Mouse (Mus musculus): ENCODE measurements at regions not wholly inside any gene's neighbourhood (a gene's known extent, or its start where the extent isn't known, plus 50 kb on each side); places are given as distances from the start of the nearest gene placed in this dataset.

- no peak for DNase-seq (ENCODE audit: low spot score in 2 of 2)
Measured at GRCm38 (mm10) chr3:136449364-136449763, 123.5 kb upstream of the Bank1 start.

GRCm38 (mm10) chr3:136444598-136444997, 118.7 kb upstream of the Bank1 start:
- DNase-seq (ENCODE audit: low spot score in 2 of 2), result no peak

- DNase-seq (ENCODE audit: low spot score in 2 of 2), result no peak
Measured at GRCm38 (mm10) chr3:136442099-136442498, 116.2 kb upstream of the Bank1 start.

- no peak for DNase-seq (ENCODE audit: low spot score in 2 of 2)
Measured at GRCm38 (mm10) chr3:136439907-136440645, 114.2 kb upstream of the Bank1 start.

GRCm38 (mm10) chr3:136439350-136439749, 113.5 kb upstream of the Bank1 start:
- no peak for DNase-seq (ENCODE audit: low spot score in 2 of 2)

GRCm38 (mm10) chr3:136434407-136434806, 108.5 kb upstream of the Bank1 start:
- DNase-seq (ENCODE audit: low spot score in 2 of 2), result no peak

- no peak for DNase-seq (ENCODE audit: low spot score in 2 of 2)
Measured at GRCm38 (mm10) chr3:136432072-136432471, 106.2 kb upstream of the Bank1 start.

GRCm38 (mm10) chr3:136427427-136427826, 101.6 kb upstream of the Bank1 start:
- DNase-seq (ENCODE audit: low spot score in 2 of 2), result no peak

- no peak for DNase-seq (ENCODE audit: low spot score in 2 of 2)
Measured at GRCm38 (mm10) chr3:136426539-136427194, 100.8 kb upstream of the Bank1 start.

- no peak for DNase-seq (ENCODE audit: low spot score in 2 of 2)
Measured at GRCm38 (mm10) chr3:136421969-136422614, 96.2 kb upstream of the Bank1 start.

- DNase-seq (ENCODE audit: low spot score in 2 of 2), result peak; percentile 34 to 79
Measured at GRCm38 (mm10) chr3:136405606-136406005, 79.7 kb upstream of the Bank1 start.

- DNase-seq (ENCODE audit: low spot score in 2 of 2), result peak in 1 of 2 experiments; percentile 34
Measured at GRCm38 (mm10) chr3:136383282-136383681, 57.4 kb upstream of the Bank1 start.

- DNase-seq (ENCODE audit: low spot score in 2 of 2), result no peak
Measured at GRCm38 (mm10) chr3:136380644-136381043, 54.8 kb upstream of the Bank1 start.

- peak in 1 of 2 experiments; percentile 32 for DNase-seq (ENCODE audit: low spot score in 2 of 2)
Measured at GRCm38 (mm10) chr3:136379741-136380398, 54.0 kb upstream of the Bank1 start.

- DNase-seq (ENCODE audit: low spot score in 2 of 2), result no peak
Measured at GRCm38 (mm10) chr3:136376893-136377292, 51.0 kb upstream of the Bank1 start.

Data from layer of hippocampus, adult 18-20 months (tissue).